Mouse (Mus musculus) ES-CJ7 (cell line): ENCODE data around the gene Asf1b.
"Not testable (repeated sequence)": the region's sequence is repeated elsewhere in the genome, so short reads cannot be mapped to it uniquely, and the experiment has no call there.

Experiments used
- DNase-seq: peaks from one replicate; pipeline ENCODE4 v3.0.0; 2011; ENCODE audit warnings: low read depth, low spot score

Asf1b gene

GRCm38 (mm10) chr8:83956789-83957188, 1.5 kb downstream of the Asf1b start:
- DNase-seq, result peak; percentile 79

DNA sequence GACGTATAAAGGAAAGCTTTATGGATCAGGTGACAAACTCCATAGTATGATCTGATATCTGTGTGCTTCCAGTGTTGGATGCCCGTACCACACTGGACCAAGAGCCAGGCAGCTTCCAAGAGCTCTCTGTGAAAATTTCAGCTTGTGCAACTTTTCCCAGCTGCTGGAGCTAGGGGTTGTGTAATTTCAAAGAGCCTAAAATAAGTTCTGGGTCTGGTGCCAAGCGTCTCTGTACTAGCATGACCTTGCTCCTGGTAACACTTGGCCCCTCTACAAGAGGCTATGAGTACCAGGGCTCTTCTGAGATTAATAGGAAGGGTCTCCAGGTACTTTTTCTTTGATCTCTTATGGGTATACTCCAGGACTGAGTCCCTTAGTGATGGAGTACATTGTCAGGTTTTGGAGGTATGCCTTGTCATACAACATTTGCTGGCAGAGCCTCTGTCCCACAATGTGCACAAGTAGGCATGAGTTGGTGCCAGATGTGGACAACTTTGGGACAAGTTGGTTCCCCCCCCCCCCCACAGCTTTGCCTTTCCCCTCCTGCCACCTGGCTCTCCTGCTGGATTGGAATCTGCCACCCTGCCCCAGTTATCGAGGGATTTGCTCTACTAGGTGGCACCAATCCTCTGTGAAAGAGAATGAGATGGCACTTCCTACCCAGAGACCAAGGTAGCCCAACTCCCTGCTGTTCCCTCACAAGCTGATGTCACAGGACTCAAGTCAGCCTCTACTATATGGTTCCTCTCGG, 8.9 kb downstream of the Asf1b start:
- DNase-seq, result no peak

DNA sequence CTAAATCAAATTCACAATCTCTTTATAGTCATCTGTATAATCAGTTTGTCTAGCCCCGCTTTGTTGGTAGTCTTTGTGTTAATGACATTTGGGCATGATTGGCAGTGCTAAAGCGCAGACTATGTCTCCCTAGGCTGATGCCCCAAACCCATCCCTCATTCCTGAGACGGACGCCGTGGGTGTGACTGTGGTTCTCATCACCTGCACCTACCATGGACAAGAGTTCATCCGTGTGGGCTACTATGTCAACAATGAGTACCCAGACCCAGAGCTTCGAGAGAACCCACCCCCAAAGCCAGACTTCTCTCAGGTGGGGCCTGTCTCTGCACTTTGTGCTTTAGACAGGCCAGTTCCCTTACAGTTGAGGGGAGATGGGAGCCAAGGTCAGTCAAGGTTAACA, 12.4 kb downstream of the Asf1b start:
- DNase-seq, result no peak

DNA sequence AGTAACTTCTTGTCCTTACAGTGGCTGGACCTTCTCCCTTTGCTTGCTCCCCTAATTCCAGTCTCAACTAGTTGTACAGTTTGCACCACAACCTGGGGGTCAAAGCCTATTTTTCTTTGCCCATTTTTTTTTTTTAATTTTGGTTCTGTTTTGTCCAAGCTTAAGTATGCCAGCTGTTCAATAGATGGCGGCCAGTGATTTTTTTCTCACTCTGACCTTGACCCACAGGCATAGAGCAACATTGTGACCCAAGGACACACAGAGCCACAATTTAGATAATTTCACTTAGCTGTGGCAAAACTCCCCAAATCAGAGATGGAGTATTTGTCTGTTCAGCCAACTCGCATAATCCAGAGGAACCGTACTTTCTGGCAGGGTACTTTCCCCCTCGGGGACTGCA, 15.8 kb downstream of the Asf1b start:
- no peak for DNase-seq

DNA sequence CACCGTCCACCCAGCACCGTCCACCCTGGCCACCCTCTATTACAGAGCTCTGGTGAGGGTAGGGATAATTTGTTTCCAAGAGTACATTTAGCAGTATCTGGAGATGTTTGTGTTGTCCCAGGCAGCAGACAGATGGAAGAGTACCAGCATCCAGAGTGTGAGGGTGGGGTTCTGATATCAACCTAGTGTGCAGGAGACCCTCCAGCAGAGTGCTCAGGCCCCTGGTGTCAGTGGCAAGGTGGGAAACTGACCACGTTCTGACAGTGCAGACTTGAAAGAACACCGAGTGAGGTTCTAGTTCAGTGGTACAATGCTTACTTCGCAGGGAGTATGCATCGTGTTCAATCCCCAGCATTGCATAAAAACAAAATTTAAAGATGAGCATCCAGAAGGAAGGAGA, 16.4 kb downstream of the Asf1b start:
- DNase-seq, result no peak

DNA sequence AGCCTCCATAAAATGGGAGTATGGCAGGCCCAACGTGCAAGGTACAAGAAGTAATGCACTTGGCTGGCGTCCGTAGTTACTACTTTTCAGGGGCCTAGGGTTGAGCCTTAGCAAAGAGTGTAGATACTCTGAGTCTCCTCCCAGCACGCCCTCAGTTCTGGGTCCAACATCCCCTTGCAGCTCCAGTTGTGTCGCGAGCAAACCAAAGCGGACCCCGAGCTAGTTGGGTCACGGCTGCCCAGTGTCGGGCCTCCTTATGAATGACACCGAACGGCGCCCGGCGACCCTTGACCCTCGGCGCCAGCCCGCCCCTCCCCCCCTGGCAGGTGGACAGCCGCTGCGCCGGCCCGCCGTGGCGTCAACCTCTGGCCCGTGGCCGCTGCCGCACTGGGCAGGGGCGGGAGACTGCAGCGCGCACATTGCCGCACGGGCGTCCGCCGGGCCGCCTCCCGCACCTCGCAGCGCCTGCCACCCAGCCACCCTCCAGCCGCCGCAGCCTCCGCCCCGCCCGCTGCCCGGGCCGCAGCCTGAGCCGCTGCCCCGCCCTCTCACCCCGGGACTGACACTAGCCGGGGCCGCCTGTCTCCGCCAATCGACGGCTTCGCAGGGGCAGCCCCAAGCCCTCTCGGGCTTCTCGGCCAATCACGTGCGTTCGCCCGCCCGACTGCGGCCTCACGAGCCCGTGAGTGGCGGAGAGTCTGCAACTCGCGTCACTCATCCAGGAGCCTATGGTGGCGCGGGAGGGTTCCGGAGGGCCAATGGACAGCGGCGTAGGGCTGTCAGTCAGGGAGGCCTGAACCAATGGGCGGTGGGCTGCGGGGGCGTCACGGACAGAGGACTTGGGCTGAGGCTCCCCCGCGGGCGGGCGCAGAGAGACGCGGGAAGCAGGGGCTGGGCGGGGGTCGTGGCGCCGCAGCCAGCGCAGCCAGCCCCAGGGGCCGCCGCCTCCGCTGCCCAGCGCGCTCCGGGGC, 17.1 kb downstream of the Asf1b start, which contains the start of gene Prkaca:
Gene Prkaca (plus strand): TSS at position 844 of the 971 bp plus-strand sequence.
- DNase-seq, result peak; percentile 99

GRCm38 (mm10) chr8:83973161-83974031, 18.1 kb downstream of the Asf1b start:
- no peak for DNase-seq

DNA sequence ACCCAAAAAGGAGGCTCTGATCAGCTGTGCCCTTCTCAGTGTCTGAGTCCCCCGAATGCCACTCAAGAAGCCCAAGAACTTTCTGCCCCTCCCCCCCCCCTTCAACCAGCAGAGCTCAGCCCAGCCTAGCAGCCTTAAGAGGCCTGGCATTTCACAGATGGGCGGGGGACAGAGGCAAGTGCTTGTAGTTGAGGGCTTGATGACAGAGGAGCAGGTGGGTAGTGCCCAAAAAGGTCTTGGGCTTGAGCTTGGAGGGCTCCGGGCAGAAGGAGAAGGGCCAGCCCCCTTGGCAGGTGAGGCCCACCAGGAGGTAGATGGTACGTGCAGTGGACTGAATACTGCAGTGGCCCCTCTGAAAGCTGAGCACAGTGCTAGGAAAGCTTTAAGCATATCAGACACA, 19.2 kb downstream of the Asf1b start:
- no peak for DNase-seq

GRCm38 (mm10) chr8:83976101-83976630, 20.9 kb downstream of the Asf1b start:
- no peak for DNase-seq

DNA sequence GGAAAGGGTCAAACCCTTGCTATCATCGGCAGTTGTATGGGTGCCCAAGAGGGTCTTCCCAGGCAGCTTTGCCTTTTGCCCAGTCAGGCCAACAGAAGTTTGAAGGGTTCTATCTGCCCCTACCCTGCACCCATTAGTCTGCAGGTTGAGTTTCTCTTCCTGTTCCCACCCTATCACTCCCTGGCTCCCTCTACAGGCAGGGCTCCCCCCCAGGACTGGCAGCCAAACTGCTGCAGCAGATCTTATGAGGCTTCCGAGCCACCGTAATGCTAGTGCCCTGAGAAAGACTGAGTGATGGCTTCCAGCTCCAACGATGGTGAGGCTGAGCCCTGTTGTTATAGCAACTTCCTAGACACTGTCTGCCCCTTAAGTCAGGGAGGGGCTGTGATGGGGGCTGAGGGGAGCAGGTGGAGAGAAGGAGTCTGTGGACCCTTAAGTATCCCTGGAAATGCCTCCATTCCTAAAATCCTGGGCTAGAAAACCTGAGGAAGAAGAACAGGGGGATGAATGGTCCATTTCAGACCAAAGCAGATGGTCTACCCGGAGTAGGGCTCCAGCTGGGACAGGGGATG, 21.6 kb downstream of the Asf1b start:
- no peak for DNase-seq

DNA sequence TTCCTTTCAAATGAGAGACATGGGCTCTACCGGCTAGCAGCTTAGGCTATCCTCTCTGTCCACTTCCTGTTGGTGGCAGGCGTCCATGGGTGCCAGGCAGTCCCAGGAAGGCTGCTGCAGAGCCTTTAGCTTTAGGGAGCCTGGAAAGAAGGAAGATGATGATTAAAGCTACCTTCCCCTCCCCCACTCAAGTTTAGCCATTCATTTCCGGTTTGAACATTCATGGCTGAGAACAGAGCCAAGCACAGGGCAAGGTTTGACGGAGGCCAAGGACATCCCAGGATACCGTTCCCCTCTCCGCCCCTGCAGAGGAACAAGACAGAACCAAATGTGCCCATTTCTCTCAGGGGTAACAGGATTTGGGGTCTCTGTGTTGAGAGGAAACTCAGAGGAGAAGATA, 22.3 kb downstream of the Asf1b start:
- no peak for DNase-seq

GRCm38 (mm10) chr8:83978200-83978599, 22.9 kb downstream of the Asf1b start:
- DNase-seq, result no peak

DNA sequence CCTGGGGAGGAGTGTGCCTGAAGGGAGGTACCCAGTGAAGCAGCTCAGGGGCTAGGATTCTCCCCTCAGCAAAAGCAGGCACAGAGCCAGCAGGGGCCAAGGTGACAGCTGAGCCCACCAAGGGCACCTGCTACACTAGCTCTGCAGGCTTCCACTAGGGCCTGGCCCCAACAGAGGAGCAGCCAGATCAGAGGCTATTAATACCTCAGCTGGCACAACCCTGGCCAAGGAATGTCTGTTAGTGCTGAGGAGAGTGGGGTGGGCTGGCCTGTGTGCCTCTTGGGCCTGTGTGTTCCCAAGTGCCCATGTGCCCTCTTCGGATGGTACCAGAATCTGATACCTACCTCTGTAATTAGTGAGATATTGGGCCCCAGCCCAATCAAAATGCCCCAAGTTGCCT, 24.9 kb downstream of the Asf1b start:
- DNase-seq, result no peak

DNA sequence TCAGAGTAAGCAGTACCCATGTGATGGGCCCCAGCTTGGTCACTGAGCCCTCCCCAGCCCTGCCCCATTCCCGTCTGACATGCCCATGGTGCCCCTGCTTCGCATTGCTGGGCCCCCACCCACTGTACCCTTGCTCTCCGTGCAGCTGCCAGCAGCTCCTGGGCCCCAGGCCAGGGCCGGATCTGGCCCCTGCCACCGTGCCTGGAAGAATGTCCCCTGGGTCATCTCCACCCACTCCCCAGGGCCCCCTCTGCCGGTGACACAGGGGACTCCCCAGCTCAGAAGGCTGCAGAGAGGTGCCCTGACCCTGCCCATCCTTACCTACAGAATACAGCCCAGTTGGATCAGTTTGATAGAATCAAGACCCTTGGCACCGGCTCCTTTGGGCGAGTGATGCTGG, 25.5 kb downstream of the Asf1b start:
- DNase-seq, result no peak

- no peak for DNase-seq
Measured at GRCm38 (mm10) chr8:83981533-83981932, 26.2 kb downstream of the Asf1b start.

DNA sequence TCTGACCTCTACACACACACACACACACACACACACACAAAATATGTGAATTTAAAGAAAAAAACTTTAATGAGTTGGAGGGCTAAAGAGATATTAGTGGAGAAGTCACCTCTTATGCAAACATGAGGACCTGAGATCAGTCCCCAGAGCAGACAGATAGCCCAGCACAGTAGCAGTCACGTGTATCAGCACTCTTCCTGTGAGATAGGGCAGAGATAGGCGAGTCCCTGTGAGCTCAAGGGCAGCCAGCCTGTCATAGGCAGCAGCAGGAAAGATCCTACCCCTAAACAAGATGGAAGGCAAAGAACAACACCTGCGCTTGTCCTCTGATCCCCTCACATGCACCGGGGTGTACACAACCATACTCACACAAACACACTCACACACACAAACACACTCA, 27.1 kb downstream of the Asf1b start:
- DNase-seq, result no peak

- not testable (repeated sequence) for DNase-seq
Measured at GRCm38 (mm10) chr8:83983222-83983621, 27.9 kb downstream of the Asf1b start.

DNA sequence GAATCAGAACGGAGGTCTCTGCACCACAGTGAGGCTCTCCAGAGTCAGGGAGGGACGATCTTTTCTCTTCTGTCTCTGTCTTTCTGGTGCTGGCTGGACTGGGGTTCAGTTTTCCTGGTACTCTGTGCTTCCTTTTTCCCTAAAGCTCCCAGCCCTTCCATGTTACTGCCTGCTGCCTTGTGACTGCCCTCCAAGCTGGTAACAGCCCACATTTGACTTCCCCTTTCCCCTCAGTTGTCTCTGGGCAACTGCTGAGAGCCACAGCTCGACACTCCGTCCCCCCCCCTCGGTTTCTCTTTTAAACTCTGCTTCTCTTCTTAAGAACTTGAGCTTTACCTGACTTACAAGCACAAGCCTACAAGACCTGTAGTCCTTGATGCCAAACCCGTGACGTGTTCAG, 33.9 kb downstream of the Asf1b start:
- DNase-seq, result no peak

GRCm38 (mm10) chr8:83990170-83990569, 34.9 kb downstream of the Asf1b start:
- DNase-seq, result no peak

GRCm38 (mm10) chr8:83992488-83992887, 37.2 kb downstream of the Asf1b start:
- no peak for DNase-seq

DNA sequence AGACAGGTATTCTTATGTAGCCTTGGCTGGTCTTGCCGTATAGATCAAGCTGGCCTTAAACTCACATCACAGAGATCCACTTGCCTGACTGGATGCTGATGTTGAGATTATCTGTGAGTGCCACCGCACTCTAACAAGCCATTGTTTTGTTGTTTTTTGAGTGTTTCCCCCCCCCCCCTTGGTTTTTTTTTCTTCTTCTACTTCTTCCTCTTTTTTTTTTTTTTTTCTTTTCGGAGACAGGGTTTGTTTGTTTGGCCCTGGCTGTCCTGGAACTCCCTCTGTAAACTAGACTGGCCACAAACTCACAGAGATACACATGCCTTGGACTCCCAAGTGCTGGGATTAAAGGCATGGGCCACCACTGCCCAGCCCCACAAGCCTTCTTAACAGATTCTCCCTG, 38.7 kb downstream of the Asf1b start:
- DNase-seq, result no peak
